Mouse (Mus musculus): Measurements from ENCODE around the gene Olfr1348.

- TF ChIP-seq CTCF (IDR thresholded peaks at IDR 0.05; ENCODE audit: borderline replicate concordance, extremely low read depth, insufficient read depth, insufficient read length) (no peak), POLR2A (IDR thresholded peaks at IDR 0.05; ENCODE audit: borderline replicate concordance, extremely low read depth, insufficient read depth, insufficient read length, poor library complexity, severe bottlenecking) (no peak)
Measured at GRCm38 (mm10) chr7:6455868-6456267, 52.7 kb downstream of the Olfr1348 start, which contains the start of gene Olfr1336.
